Mouse (Mus musculus) MEL (cell line): ENCODE results near the gene Tchp. TPM values are rescaled to one million over a fixed set of nuclear protein-coding genes. Genes with fewer than 3 reads are reported as not detected.

Experiments
- DNase-seq: peaks from one replicate; pipeline ENCODE4 v3.0.0; 2011; ENCODE audit warnings: low read depth, low spot score
- H3K27ac ChIP-seq: 2 replicates; pipeline ENCODE4 v1.5.1; 2012; ENCODE audit warnings: low read depth, mild to moderate bottlenecking, control low read depth, low read length, moderate library complexity; ENCODE audit not compliant: control insufficient read depth
- H3K27me3 ChIP-seq, 2 experiments: fragments of 150-350 bp in 1 of 2; sonication (generic) in 1 of 2; 2 replicates each; pipeline ENCODE4 v1.6.1; 2012; ENCODE audit warnings: low read length in 2 of 2, mild to moderate bottlenecking in 2 of 2, improper control_type of control experiment in 1 of 2, moderate library complexity in 1 of 2; ENCODE audit not compliant: insufficient read depth in 2 of 2, control insufficient read depth in 1 of 2
- H3K36me3 ChIP-seq, 2 experiments: 2 replicates each; pipeline ENCODE4 v1.6.1; 2012 to 2014; ENCODE audit warnings: low read length in 2 of 2, improper control_type of control experiment in 1 of 2, inconsistent platforms in 1 of 2, mild to moderate bottlenecking in 1 of 2; ENCODE audit not compliant: insufficient read depth in 2 of 2, control insufficient read depth in 1 of 2
- H3K4me1 ChIP-seq, 2 experiments: fragments of 150-350 bp in 1 of 2; sonication (generic) in 1 of 2; 2 replicates each; pipeline ENCODE4 v1.6.1; 2012; ENCODE audit warnings: low read length in 2 of 2, improper control_type of control experiment in 1 of 2, mild to moderate bottlenecking in 1 of 2; ENCODE audit not compliant: insufficient read depth in 2 of 2, control insufficient read depth in 1 of 2
- H3K4me3 ChIP-seq, 2 experiments: fragments of 150-350 bp in 1 of 2; sonication (generic) in 1 of 2; 2 replicates each; pipeline ENCODE4 v1.5.1; 2012; ENCODE audit warnings: low read depth in 2 of 2, low read length in 2 of 2, mild to moderate bottlenecking in 2 of 2, moderate library complexity in 2 of 2, control low read depth in 1 of 2, improper control_type of control experiment in 1 of 2; ENCODE audit not compliant: control insufficient read depth in 1 of 2, insufficient read depth in 1 of 2
- H3K79me2 ChIP-seq: 2 replicates; pipeline ENCODE4 v1.6.1; 2012; ENCODE audit warnings: mild to moderate bottlenecking, low read length, moderate library complexity; ENCODE audit not compliant: control insufficient read depth, poor library complexity, insufficient read depth
- H3K9ac ChIP-seq: 2 replicates; pipeline ENCODE4 v1.6.1; 2012; ENCODE audit warnings: low read depth, mild to moderate bottlenecking, control low read depth, low read length, moderate library complexity; ENCODE audit not compliant: control insufficient read depth, poor library complexity, severe bottlenecking
- H3K9me3 ChIP-seq: fragments of 150-350 bp; sonication (generic); replicated peaks from 2 replicates; pipeline ENCODE4 v1.6.1; 2012; ENCODE audit warnings: mild to moderate bottlenecking, low read length, improper control_type of control experiment, moderate library complexity; ENCODE audit not compliant: insufficient read depth
- CHD1 ChIP-seq: IDR thresholded peaks from 2 replicates; pipeline ENCODE4 v1.6.1; 2012; ENCODE audit warnings: low read depth, mild to moderate bottlenecking, inconsistent platforms, low read length, improper control_type of control experiment
- CHD2 ChIP-seq: IDR thresholded peaks from 2 replicates; pipeline ENCODE4 v1.6.1; 2011; ENCODE audit warnings: low read length, improper control_type of control experiment
- CTCF ChIP-seq, 3 experiments: IDR thresholded peaks in 2 of 3; conservative IDR thresholded peaks in 1 of 3; 2 replicates each; pipeline ENCODE4 v1.5.1; 2011 to 2012; ENCODE audit warnings: low read length in 3 of 3, low read depth in 2 of 3, mild to moderate bottlenecking in 2 of 3, improper control_type of control experiment in 1 of 3, inconsistent platforms in 1 of 3, mixed read lengths in 1 of 3, moderate library complexity in 1 of 3; ENCODE audit not compliant: control insufficient read depth in 1 of 3, insufficient read depth in 1 of 3, poor library complexity in 1 of 3, severe bottlenecking in 1 of 3
- EP300 ChIP-seq, 2 experiments: IDR thresholded peaks; 2 replicates each; pipeline ENCODE4 v1.6.1; 2011; ENCODE audit warnings: improper control_type of control experiment in 2 of 2, low read length in 2 of 2, low read depth in 1 of 2, mild to moderate bottlenecking in 1 of 2
- GABPA ChIP-seq: IDR thresholded peaks from 2 replicates; pipeline ENCODE4 v1.6.1; 2012; ENCODE audit warnings: low read depth, mild to moderate bottlenecking, inconsistent platforms, low read length, improper control_type of control experiment, moderate library complexity
- GATA1 ChIP-seq: IDR thresholded peaks from 2 replicates; pipeline ENCODE4 v1.6.1; 2011; ENCODE audit warnings: low read depth, low read length, improper control_type of control experiment
- HCFC1 ChIP-seq: IDR thresholded peaks from 2 replicates; pipeline ENCODE4 v1.6.1; 2012; ENCODE audit warnings: low read depth, mild to moderate bottlenecking, inconsistent platforms, low read length, improper control_type of control experiment, moderate library complexity
- KAT2A ChIP-seq: conservative IDR thresholded peaks from 2 replicates; pipeline ENCODE4 v1.6.1; 2012; ENCODE audit warnings: low read depth, low read length, improper control_type of control experiment, inconsistent platforms
- MAX ChIP-seq: IDR thresholded peaks from 2 replicates; pipeline ENCODE4 v1.6.1; 2011; ENCODE audit warnings: low read length, improper control_type of control experiment
- MAZ ChIP-seq: IDR thresholded peaks from 2 replicates; pipeline ENCODE4 v1.6.1; 2012; ENCODE audit warnings: low read depth, mild to moderate bottlenecking, inconsistent platforms, low read length, improper control_type of control experiment
- MXI1 ChIP-seq: IDR thresholded peaks from 2 replicates; pipeline ENCODE4 v1.6.1; 2011; ENCODE audit warnings: mild to moderate bottlenecking, low read depth, low read length, improper control_type of control experiment
- POLR2A ChIP-seq, 2 experiments: IDR thresholded peaks; 2 replicates each; pipeline ENCODE4 v1.6.1; 2011 to 2012; ENCODE audit warnings: low read length in 2 of 2, mild to moderate bottlenecking in 2 of 2, control low read depth in 1 of 2, improper control_type of control experiment in 1 of 2, low read depth in 1 of 2, moderate library complexity in 1 of 2; ENCODE audit not compliant: control insufficient read depth in 1 of 2, insufficient read depth in 1 of 2, poor library complexity in 1 of 2
- POLR2AphosphoS2 ChIP-seq: IDR thresholded peaks from 2 replicates; pipeline ENCODE4 v1.6.1; 2011; ENCODE audit warnings: low read length, improper control_type of control experiment
- SMC3 ChIP-seq: IDR thresholded peaks from 2 replicates; pipeline ENCODE4 v1.6.1; 2011; ENCODE audit warnings: low read depth, low read length, improper control_type of control experiment
- TAL1 ChIP-seq: IDR thresholded peaks from 2 replicates; pipeline ENCODE4 v1.6.1; 2012; ENCODE audit warnings: mild to moderate bottlenecking, inconsistent platforms, low read length, moderate library complexity, mixed read lengths
- TBP ChIP-seq: IDR thresholded peaks from 2 replicates; pipeline ENCODE4 v1.8.0; 2011; ENCODE audit warnings: low read depth, low read length, improper control_type of control experiment
- UBTF ChIP-seq: IDR thresholded peaks from 2 replicates; pipeline ENCODE4 v1.6.1; 2012; ENCODE audit warnings: low read depth, mild to moderate bottlenecking, inconsistent platforms, low read length, improper control_type of control experiment, moderate library complexity, borderline replicate concordance; ENCODE audit not compliant: insufficient read depth
- ZC3H11A ChIP-seq: IDR thresholded peaks from 2 replicates; pipeline ENCODE4 v1.6.1; 2012; ENCODE audit warnings: low read depth, mild to moderate bottlenecking, inconsistent platforms, low read length, improper control_type of control experiment
- ZKSCAN1 ChIP-seq: IDR thresholded peaks from 2 replicates; pipeline ENCODE4 v1.6.1; 2012; ENCODE audit warnings: low read depth, mild to moderate bottlenecking, inconsistent platforms, low read length, improper control_type of control experiment, moderate library complexity
- polyA plus RNA-seq, 2 experiments: library from polyadenylated mRNA; stranded (reverse) in 1 of 2; unstranded in 1 of 2; fragments of >175 nt in 1 of 2; fragments of >200 nt in 1 of 2; gene quantifications; 2 replicates each; pipeline versions ENCODE4 v1.2.1 to v1.2.4; 2012; ENCODE audit warnings: low replicate concordance in 2 of 2, low read depth in 1 of 2; ENCODE audit not compliant: insufficient read length in 2 of 2, insufficient read depth in 1 of 2, missing spikeins in 1 of 2
- total RNA-seq: library from RNA; depleted of rRNA; stranded (reverse); fragments of 300-350 nt; gene quantifications from 2 replicates; pipeline ENCODE4 v1.2.3, GENCODE M21; 2012

Gene Tchp
- total and polyA plus RNA-seq, 3 experiments: 13.6 to 21.1 TPM; not detected in 1

- no peak overlapping the region for H3K9ac ChIP-seq
- no peak overlapping the region for H3K27ac ChIP-seq
- no peaks in the 10 kb centered on the region for H3K79me2 ChIP-seq
- TF ChIP-seq POLR2AphosphoS2 (no peak), CTCF (IDR thresholded peaks at IDR 0.05 in 2 of 3, conservative IDR thresholded peaks at IDR 0.05 in 1 of 3; ENCODE audit: control insufficient read depth in 1 of 3, insufficient read depth in 1 of 3, low read depth in 2 of 3, low read length in 3 of 3, poor library complexity in 1 of 3, severe bottlenecking in 1 of 3) (no peak), TBP (no peak), SMC3 (no peak), POLR2A (IDR thresholded peaks at IDR 0.05; ENCODE audit: control insufficient read depth in 1 of 2, insufficient read depth in 1 of 2, low read depth in 1 of 2, low read length in 2 of 2, poor library complexity in 1 of 2) (no peak), GABPA (no peak), MAX (no peak), MXI1 (no peak), MAZ (no peak), TAL1 (no peak), UBTF (no peak), HCFC1 (no peak), CHD1 (no peak), KAT2A (no peak), ZC3H11A (no peak), CHD2 (no peak), GATA1 (no peak)
- TF ChIP-seq, all 39 proteins: peak for 0
- peaks cover 0 to 14% of the 10 kb centered on the region in 2 experiments; a peak in 2 of 4 replicates for H3K36me3 ChIP-seq
- no peaks in the 10 kb centered on the region for H3K9me3 ChIP-seq
- no peak for DNase-seq
- no peak overlapping the region for H3K4me3 ChIP-seq
- H3K27me3 ChIP-seq: no peaks in the 10 kb centered on the region
- no peaks in the 10 kb centered on the region for H3K4me1 ChIP-seq
These were observed 31.2 kb downstream of the Tchp start for GRCm38 (mm10) chr5:114738707-114739241.

DNA sequence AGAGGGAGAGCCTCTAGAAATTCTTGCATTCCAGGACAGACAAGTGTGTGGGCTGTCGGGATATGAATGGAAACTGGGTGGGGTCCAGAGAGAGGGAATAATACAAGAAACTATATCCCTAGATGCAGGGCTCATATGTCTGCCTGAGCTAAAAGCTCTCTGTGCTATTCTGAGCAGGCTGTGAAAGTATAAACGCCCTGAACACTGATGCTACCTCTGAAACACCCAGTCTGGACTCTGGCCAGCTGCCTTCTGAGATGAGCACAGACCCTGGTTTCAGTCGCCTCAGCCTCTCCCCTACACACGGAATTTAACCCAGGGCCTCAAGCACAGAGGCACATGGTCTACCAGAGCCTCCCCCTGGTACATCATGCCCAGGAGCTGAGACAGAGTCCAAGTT is 33.0 kb downstream of the Tchp start:
- TF ChIP-seq EP300 (IDR thresholded peaks at IDR 0.05; ENCODE audit: low read depth in 1 of 2, low read length in 2 of 2): no peak
- no peak for TF ChIP-seq GABPA
- no peak for TF ChIP-seq ZC3H11A
- no peak for TF ChIP-seq ZKSCAN1
- Histone ChIP-seq H3K27ac (no peak overlapping the region), H3K79me2 (no peaks in the 10 kb centered on the region), H3K36me3 (peaks cover 0 to 16% of the 10 kb centered on the region in 2 experiments; a peak in 3 of 4 replicates), H3K4me3 (no peak overlapping the region), H3K9ac (no peak overlapping the region), H3K27me3 (no peaks in the 10 kb centered on the region), H3K9me3 (no peaks in the 10 kb centered on the region), H3K4me1 (no peaks in the 10 kb centered on the region)
- DNase-seq: no peak
